Mouse (Mus musculus) adrenal gland, postnatal 14 days (tissue): ENCODE measurements around the gene Olfr1311. TPM values are rescaled to one million over a fixed set of nuclear protein-coding genes. Genes with fewer than 3 reads are reported as not detected.
"Not testable (repeated sequence)": the region's sequence is repeated elsewhere in the genome, so short reads cannot be mapped to it uniquely, and the experiment has no call there.

ENCODE experiments used
- DNase-seq: peaks from one replicate; pipeline ENCODE4 v3.0.0; 2021; ENCODE audit warnings: mixed read lengths
- long read RNA-seq, 2 experiments: library from polyadenylated mRNA; stranded (forward); transcript quantifications; one replicate each; pipeline ENCODE4 v2.0.0; 2021
- total RNA-seq: library from RNA; stranded (reverse); gene quantifications from 2 replicates; pipeline ENCODE4 v1.2.3, GENCODE M21; 2021

Olfr1311 gene
- not detected in 2 replicates for total RNA-seq
- long read RNA-seq, experiment 1 = 0 reads
- long read RNA-seq, experiment 2 = 0 reads

DNA sequence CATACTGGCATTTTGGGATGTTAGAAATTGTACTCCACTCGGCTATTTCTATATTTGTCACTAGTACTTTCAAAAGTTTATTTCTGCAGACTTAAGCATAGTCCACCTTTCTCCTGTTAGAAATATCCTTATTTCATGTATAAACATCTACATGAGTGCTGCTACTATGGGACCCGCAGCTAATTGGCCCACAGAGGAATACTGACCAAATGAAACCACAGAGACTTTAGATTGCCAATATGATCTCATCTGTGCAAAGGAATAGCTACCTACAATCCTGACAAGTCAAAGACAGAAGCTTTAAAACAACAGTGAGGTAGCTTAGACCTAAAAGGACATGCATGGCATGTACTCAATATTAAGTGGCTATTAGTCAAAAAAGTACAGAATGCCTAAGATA is at the start of gene Olfr1311:
Gene Olfr1311, minus strand, starts transcription at position 101 of the 400 bp plus-strand sequence.
- DNase-seq = no peak

DNA sequence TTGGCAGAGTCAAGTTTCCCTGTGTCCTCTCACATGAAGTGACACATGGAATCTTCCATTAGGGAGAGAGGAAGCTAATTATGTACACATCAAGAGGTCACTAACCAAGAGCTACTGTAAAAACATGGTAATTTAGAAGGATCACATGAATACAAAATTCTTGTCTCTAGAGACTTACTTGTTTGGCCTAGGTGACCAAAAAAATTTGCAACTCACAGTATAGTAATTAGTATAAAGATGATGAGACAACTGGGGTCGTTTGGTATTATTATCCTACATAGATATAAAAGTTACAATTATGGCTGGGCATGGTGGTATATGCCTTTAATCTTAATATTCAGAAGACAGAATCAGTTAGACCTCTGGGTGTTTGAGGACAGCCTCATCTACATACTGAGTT is 25.9 kb upstream of the Olfr1311 start, which contains the start of gene Olfr1312:
Gene Olfr1312, minus strand, starts transcription at position 101 of the 400 bp plus-strand sequence.
- no peak for DNase-seq

DNA sequence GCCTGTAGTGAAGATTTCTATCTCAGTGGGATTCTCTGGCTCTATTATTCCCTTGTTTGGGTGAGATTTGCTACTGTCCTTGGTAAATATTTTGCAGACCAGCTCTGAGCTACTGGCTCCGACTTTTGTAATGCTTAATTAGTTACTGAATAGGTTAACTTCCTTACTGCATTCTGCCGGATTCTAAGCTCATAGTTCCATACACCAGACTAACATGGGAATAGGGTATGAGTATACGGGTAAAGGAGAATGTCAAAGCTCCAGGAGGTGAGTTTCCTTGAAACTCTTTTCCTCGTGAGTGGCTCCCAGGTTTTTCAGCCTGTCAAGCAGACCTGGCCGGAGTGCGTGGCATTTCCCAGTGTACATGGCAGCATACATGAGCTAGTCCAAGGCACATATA is 2.8 kb upstream of the Olfr1311 start:
- DNase-seq = not testable (repeated sequence)

DNA sequence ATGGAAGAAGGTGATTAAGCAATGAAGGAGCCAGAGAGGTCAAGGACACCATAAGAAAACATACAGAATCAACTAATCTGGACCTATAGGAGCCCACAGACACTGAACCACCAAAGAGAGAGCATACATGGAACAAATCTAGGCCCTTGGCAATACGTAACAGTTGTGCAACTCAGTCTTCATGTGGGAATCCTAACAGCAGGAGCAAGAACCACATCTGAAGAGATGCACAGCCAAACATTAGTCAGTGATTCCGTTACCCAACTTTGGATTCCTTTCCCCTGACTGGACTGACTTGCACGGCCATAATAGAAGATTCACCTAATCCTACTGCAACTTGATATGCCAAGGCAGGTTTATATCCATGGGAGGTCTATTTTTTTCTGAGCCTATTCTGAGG is 9.3 kb downstream of the Olfr1311 start:
- DNase-seq = no peak

DNA sequence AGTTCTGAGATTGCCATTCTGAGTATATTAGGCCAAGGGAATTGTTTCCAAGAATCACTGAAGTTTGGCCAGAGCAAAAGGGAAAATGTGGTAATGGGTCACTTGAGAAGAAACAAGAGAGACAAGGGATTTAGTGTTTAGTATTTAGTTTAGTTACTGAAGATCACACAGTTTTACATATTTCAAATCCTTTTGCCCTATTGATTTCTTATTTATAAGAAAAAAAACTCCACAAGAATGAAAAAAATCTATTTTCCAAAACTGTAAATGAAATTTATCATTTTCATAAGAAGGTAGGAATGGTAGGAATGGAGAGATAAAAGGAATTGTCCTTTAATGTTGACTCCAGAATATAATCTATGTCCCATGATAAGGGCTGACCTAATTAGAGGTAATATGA is 11.6 kb downstream of the Olfr1311 start, which contains the start of gene Olfr1310:
Gene Olfr1310, minus strand, starts transcription at position 101 of the 400 bp plus-strand sequence.
- no peak for DNase-seq

DNA sequence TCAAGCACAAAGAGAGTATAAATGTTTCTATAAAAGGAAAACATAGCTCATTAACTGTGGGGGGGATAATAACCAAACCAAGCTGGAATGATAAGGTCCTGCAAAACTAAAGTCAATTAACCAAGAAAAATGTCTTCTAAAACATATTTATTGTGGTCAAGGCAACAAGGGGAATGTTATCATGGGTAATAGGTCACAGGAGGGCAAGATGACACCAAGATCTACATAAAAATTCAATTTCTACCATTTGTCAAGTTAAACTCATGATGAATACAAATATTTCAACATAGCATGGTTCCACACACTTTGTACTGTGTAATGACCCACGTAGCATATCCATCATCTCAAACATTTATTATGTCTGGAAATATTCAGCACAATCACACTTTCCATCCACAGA is 34.0 kb downstream of the Olfr1311 start, which contains the start of gene Olfr1309:
Gene Olfr1309, minus strand, starts transcription at position 101 of the 400 bp plus-strand sequence.
- DNase-seq = no peak

Other genes starting within 250 kb of the Olfr1311 start
- not detected in 2 replicates for gene Olfr1302, start 247.0 kb downstream of the Olfr1311 start, total RNA-seq
- not detected in 2 replicates for gene Olfr1303, start 204.1 kb downstream of the Olfr1311 start, total RNA-seq
- gene Olfr1305, start 147.3 kb downstream of the Olfr1311 start, total RNA-seq = not detected in 2 replicates
- gene Olfr1306, start 108.1 kb downstream of the Olfr1311 start, total RNA-seq = not detected in 2 replicates
- gene Olfr1307, start 75.0 kb downstream of the Olfr1311 start, total RNA-seq = 0.04 TPM in 1 of 2 replicates, not detected in the other
- not detected in 2 replicates for gene Olfr1308, start 59.5 kb downstream of the Olfr1311 start, total RNA-seq
- not detected in 2 replicates for gene Olfr1309, start 34.1 kb downstream of the Olfr1311 start, total RNA-seq
- gene Olfr1310, start 11.7 kb downstream of the Olfr1311 start, total RNA-seq = not detected in 2 replicates
- gene Olfr1312, start 25.8 kb upstream of the Olfr1311 start, total RNA-seq = not detected in 2 replicates
- not detected in 2 replicates for gene Olfr1313, start 53.4 kb upstream of the Olfr1311 start, total RNA-seq
- not detected in 2 replicates for gene Olfr1314, start 72.4 kb upstream of the Olfr1311 start, total RNA-seq
- not detected in 2 replicates for gene Olfr1315-ps1, start 91.0 kb upstream of the Olfr1311 start, total RNA-seq
- not detected in 2 replicates for gene Olfr1316, start 110.6 kb upstream of the Olfr1311 start, total RNA-seq
- not detected in 2 replicates for gene Olfr1317, start 115.9 kb upstream of the Olfr1311 start, total RNA-seq
- gene Olfr1318, start 129.8 kb upstream of the Olfr1311 start, total RNA-seq = not detected in 2 replicates
- 6.6 and 6.9 TPM in 2 replicates for gene Lpcat4, start 215.1 kb upstream of the Olfr1311 start, total RNA-seq
- gene Nutm1, start 234.9 kb upstream of the Olfr1311 start, total RNA-seq = not detected in 2 replicates
- 128 and 139 TPM in 2 replicates for gene Nop10, start 237.5 kb upstream of the Olfr1311 start, total RNA-seq
- gene Slc12a6, start 241.4 kb upstream of the Olfr1311 start, total RNA-seq = 35.0 and 48.5 TPM in 2 replicates
- not detected in 2 replicates for gene Gm21985, start 241.9 kb upstream of the Olfr1311 start, total RNA-seq